Mouse (Mus musculus) B cell, adult 67 days (primary cell): Measurements from ENCODE around the gene Lypd6. TPM values are rescaled to one million over a fixed set of nuclear protein-coding genes. Genes with fewer than 3 reads are reported as not detected.

Experiments
- total RNA-seq, 2 experiments: library from RNA; stranded (reverse); gene quantifications; 4 replicates each; pipeline ENCODE4 v1.2.4; 2023

Gene Lypd6
- not detected for total RNA-seq

GRCm38 (mm10) chr2:50066246-50066967, at the start of gene Lypd6:
Lypd6 (plus strand) TSS chr2:50066429.

Other genes with a start within 250 kb of the Lypd6 start
- 10 to 100 TPM; 37.4 to 42.5 TPM for gene Mmadhc, start 230.4 kb downstream of the Lypd6 start, total RNA-seq